Comparison of ENCODE assay signal across 8 mouse cellular contexts in genomic region chr6:85431842-85432431, GRCm38 (mm10). TPM values are rescaled to one million over a fixed set of nuclear protein-coding genes. Genes with fewer than 3 reads are reported as not detected.
DNase-seq lines count a peak whose midpoint lies in the region; ATAC-seq and TF ChIP-seq lines count a peak whose summit lies in the region.

Gene Smyd5, plus strand, starts transcription at chr6:85431989.

- peak within 1 kb of the TSS; percentile 42 for H3K27ac ChIP-seq in MEL (ENCODE audit: control insufficient read depth, low read depth, low read length)
- H3K27ac ChIP-seq in cerebellum, adult 2 months (ENCODE audit: insufficient read depth, low read length): no peak within 1 kb of the TSS
- H3K27ac ChIP-seq in forebrain, postnatal 0 days (ENCODE audit: low read depth, low read length): 0 out of 2 replicates have a peak within 1 kb of the TSS, but pooled peaks have one; percentile 35
- peak within 1 kb of the TSS; percentile 73 for H3K27ac ChIP-seq in layer of hippocampus, adult 2 months
- H3K27ac ChIP-seq in neural tube, embryonic 15.5 days (replicated peaks): no peak within 1 kb of the TSS

- TF ChIP-seq RAD21 in MEL (IDR thresholded peaks at IDR 0.05; ENCODE audit: low read depth, low read length): no peak

- H3K27me3 ChIP-seq in MEL (ENCODE audit: control insufficient read depth in 1 of 2, insufficient read depth in 2 of 2, low read length in 2 of 2): peaks cover 4 to 12% of the 10 kb centered on the region in 2 experiments
- H3K27me3 ChIP-seq in cerebellum, adult 2 months (ENCODE audit: control insufficient read depth, insufficient read depth, low read length): no peaks in the 10 kb centered on the region
- H3K27me3 ChIP-seq in forebrain, postnatal 0 days (ENCODE audit: insufficient read depth, low read length): no peaks in the 10 kb centered on the region
- H3K27me3 ChIP-seq in neural tube, embryonic 15.5 days (replicated peaks): no peaks in the 10 kb centered on the region

- H3K4me3 ChIP-seq in MEL (ENCODE audit: control insufficient read depth in 1 of 2, insufficient read depth in 1 of 2, low read depth in 2 of 2, low read length in 2 of 2): peak within 1 kb of the TSS; percentile 89 to 94
- peak within 1 kb of the TSS; percentile 77 for H3K4me3 ChIP-seq in cerebellum, adult 2 months (replicated peaks; ENCODE audit: insufficient read depth, low read depth, low read length)
- H3K4me3 ChIP-seq in forebrain, postnatal 0 days (ENCODE audit: low read depth, low read length): peak within 1 kb of the TSS; percentile 76
- peak within 1 kb of the TSS; percentile 91 for H3K4me3 ChIP-seq in layer of hippocampus, adult 2 months
- peak within 1 kb of the TSS; percentile 84 for H3K4me3 ChIP-seq in lung, adult 2 months (replicated peaks; ENCODE audit: extremely low read depth, low read depth, low read length)
- H3K4me3 ChIP-seq in neural tube, embryonic 15.5 days (replicated peaks): peak within 1 kb of the TSS; percentile 94

- no peaks in the 10 kb centered on the region for H3K9me3 ChIP-seq in MEL (replicated peaks; ENCODE audit: insufficient read depth, low read length)
- H3K9me3 ChIP-seq in forebrain, postnatal 0 days (ENCODE audit: low read length): no peaks in the 10 kb centered on the region
- no peaks in the 10 kb centered on the region for H3K9me3 ChIP-seq in neural tube, embryonic 15.5 days (replicated peaks)

- peak; percentile 91 for DNase-seq in MEL (ENCODE audit: low read depth, low spot score)
- DNase-seq in cerebellum, adult 2 months: peak; percentile 72 to 76
- peak; percentile 80 for DNase-seq in forebrain, postnatal 0 days
- peak; percentile 83 to 85 for DNase-seq in heart, postnatal 36 days
- DNase-seq in layer of hippocampus, adult 2 months (ENCODE audit: low spot score in 2 of 2): peak; percentile 69 to 82
- DNase-seq in lung, adult 2 months: peak; percentile 89
- peak; percentile 70 to 75 for DNase-seq in thymus, adult 18-20 months

- TF ChIP-seq CTCF in MEL (IDR thresholded peaks at IDR 0.05 in 2 of 3, conservative IDR thresholded peaks at IDR 0.05 in 1 of 3; ENCODE audit: control insufficient read depth in 1 of 3, insufficient read depth in 1 of 3, low read depth in 2 of 3, low read length in 3 of 3, poor library complexity in 1 of 3, severe bottlenecking in 1 of 3): no peak
- TF ChIP-seq CTCF in cerebellum, adult 2 months (IDR thresholded peaks at IDR 0.05; ENCODE audit: borderline replicate concordance, insufficient read depth, low read depth, low read length): no peak
- no peak for TF ChIP-seq CTCF in forebrain, postnatal 0 days (IDR thresholded peaks at IDR 0.05; ENCODE audit: low read depth)
- no peak for TF ChIP-seq CTCF in layer of hippocampus, adult 2 months (conservative IDR thresholded peaks at IDR 0.05)
- no peak for TF ChIP-seq CTCF in lung, adult 2 months (IDR thresholded peaks at IDR 0.05; ENCODE audit: insufficient read depth, low read length)

- ATAC-seq in forebrain, postnatal 0 days: peak; percentile 90
- peak; percentile 90 for ATAC-seq in neural tube, embryonic 15.5 days (ENCODE audit: low FRiP score)

- intact Hi-C loops in heart, postnatal 36 days (cut with DNase I): no loop called here

- H3K4me2 ChIP-seq in forebrain, postnatal 0 days (ENCODE audit: low read depth): peak within 1 kb of the TSS; percentile 87
- H3K4me2 ChIP-seq in neural tube, embryonic 15.5 days: peak within 1 kb of the TSS; percentile 89

- H3K9ac ChIP-seq in MEL (ENCODE audit: control insufficient read depth, low read depth, low read length, poor library complexity, severe bottlenecking): peak within 1 kb of the TSS; percentile 94
- peak within 1 kb of the TSS; percentile 70 for H3K9ac ChIP-seq in forebrain, postnatal 0 days
- H3K9ac ChIP-seq in neural tube, embryonic 15.5 days (replicated peaks): peak within 1 kb of the TSS; percentile 80

- peaks cover 0 to 21% of the 10 kb centered on the region in 2 experiments; a peak in 2 of 4 replicates for H3K36me3 ChIP-seq in MEL (ENCODE audit: control insufficient read depth in 1 of 2, insufficient read depth in 2 of 2, low read length in 2 of 2)
- no peaks in the 10 kb centered on the region for H3K36me3 ChIP-seq in forebrain, postnatal 0 days (ENCODE audit: insufficient read depth)
- no peaks in the 10 kb centered on the region for H3K36me3 ChIP-seq in neural tube, embryonic 15.5 days

- peaks cover 4 to 17% of the 10 kb centered on the region in 2 experiments for H3K4me1 ChIP-seq in MEL (ENCODE audit: control insufficient read depth in 1 of 2, insufficient read depth in 2 of 2, low read length in 2 of 2)
- no peaks in the 10 kb centered on the region for H3K4me1 ChIP-seq in cerebellum, adult 2 months (ENCODE audit: control insufficient read depth, insufficient read depth, low read length)
- no peaks in the 10 kb centered on the region; the same call in none of the 2 replicates for H3K4me1 ChIP-seq in forebrain, postnatal 0 days (ENCODE audit: insufficient read depth)
- peaks cover 6% of the 10 kb centered on the region; the same call in 1 of the 2 replicates for H3K4me1 ChIP-seq in lung, adult 2 months (ENCODE audit: control insufficient read depth, insufficient read depth, low read length)
- H3K4me1 ChIP-seq in neural tube, embryonic 15.5 days: peaks cover 18% of the 10 kb centered on the region

- peaks cover 40% of the 10 kb centered on the region for H3K79me2 ChIP-seq in MEL (ENCODE audit: control insufficient read depth, insufficient read depth, low read length, poor library complexity)

- under 1% methylated on average over 39 of the region's 39 CpGs for WGBS in cerebellum, adult 2 months
- WGBS in forebrain, postnatal 0 days: under 1% methylated on average over 39 of the region's 39 CpGs
- WGBS in lung, adult 2 months: under 1% methylated on average over 39 of the region's 39 CpGs
- WGBS in neural tube, embryonic 15.5 days: 0% methylated on average over 39 of the region's 39 CpGs

- TF ChIP-seq EP300 in MEL (IDR thresholded peaks at IDR 0.05; ENCODE audit: low read depth in 1 of 2, low read length in 2 of 2): no peak; a peak in 1 of 4 replicates

- TF ChIP-seq POLR2A in MEL (IDR thresholded peaks at IDR 0.05; ENCODE audit: control insufficient read depth in 1 of 2, insufficient read depth in 1 of 2, low read depth in 1 of 2, low read length in 2 of 2, poor library complexity in 1 of 2): peak; percentile 67 to 76; a peak in 2 of 4 replicates
- no peak for TF ChIP-seq POLR2A in cerebellum, adult 2 months (IDR thresholded peaks at IDR 0.05; ENCODE audit: borderline replicate concordance, insufficient read depth, low read length)
- TF ChIP-seq POLR2A in lung, adult 2 months (IDR thresholded peaks at IDR 0.05; ENCODE audit: borderline replicate concordance, extremely low read depth, low read depth, low read length): no peak

TF ChIP-seq in MEL, 35 proteins besides CTCF, POLR2A, EP300 and RAD21:
- TF ChIP-seq TCF12 (IDR thresholded peaks at IDR 0.05; ENCODE audit: low read depth, low read length) (peak; percentile 20; the same call in 1 of the 2 replicates), ZNF384 (IDR thresholded peaks at IDR 0.05; ENCODE audit: low read depth, low read length) (no peak), RCOR1 (IDR thresholded peaks at IDR 0.05; ENCODE audit: low read depth, low read length) (no peak), ELF1 (IDR thresholded peaks at IDR 0.05; ENCODE audit: low read depth, low read length) (peak; percentile 7; the same call in 1 of the 2 replicates), USF2 (IDR thresholded peaks at IDR 0.05; ENCODE audit: borderline replicate concordance in 1 of 2, insufficient read depth in 1 of 2, low read depth in 1 of 2, low read length in 2 of 2) (no peak), CHD2 (IDR thresholded peaks at IDR 0.05; ENCODE audit: low read length) (peak; percentile 35), MAX (IDR thresholded peaks at IDR 0.05; ENCODE audit: low read length) (peak; percentile 93), E2F4 (IDR thresholded peaks at IDR 0.05; ENCODE audit: borderline replicate concordance, low read depth, low read length) (no peak), MYC (IDR thresholded peaks at IDR 0.05; ENCODE audit: low read depth, low read length) (peak; percentile 97), SIN3A (IDR thresholded peaks at IDR 0.05; ENCODE audit: low read length) (peak; percentile 99), MAZ (IDR thresholded peaks at IDR 0.05; ENCODE audit: low read depth, low read length) (peak; percentile 88), HCFC1 (IDR thresholded peaks at IDR 0.05; ENCODE audit: low read depth, low read length) (peak; percentile 85), TBP (IDR thresholded peaks at IDR 0.05; ENCODE audit: low read depth, low read length) (0 out of 2 replicates have a peak, but pooled peaks have one; percentile 40), NELFE (IDR thresholded peaks at IDR 0.05; ENCODE audit: low read depth, low read length) (peak; percentile 73), POLR2AphosphoS2 (IDR thresholded peaks at IDR 0.05; ENCODE audit: low read length) (peak; percentile 48; the same call in 1 of the 2 replicates), MXI1 (IDR thresholded peaks at IDR 0.05; ENCODE audit: low read depth, low read length) (peak; percentile 100), SMC3 (IDR thresholded peaks at IDR 0.05; ENCODE audit: low read depth, low read length) (0 out of 2 replicates have a peak, but pooled peaks have one; percentile 2), USF1 (IDR thresholded peaks at IDR 0.05; ENCODE audit: low read depth, low read length) (0 out of 2 replicates have a peak, but pooled peaks have one; percentile 5)

RNA-seq across cellular contexts. Expression of gene Smyd5, which starts in this region (rescaled TPM):
- total RNA-seq in MEL (2012; rRNA removed): 82.5 and 102 TPM in 2 replicates
- polyA plus RNA-seq in MEL (2012; ENCODE audit: insufficient read depth in 1 of 2, insufficient read length in 2 of 2, low read depth in 1 of 2, low replicate concordance in 2 of 2, missing spikeins in 1 of 2): 100 to 1,000 TPM in 1 of 2 experiments, not detected in 1; 113 TPM
- polyA plus RNA-seq in cerebellum, adult 2 months (2012; rRNA removed): 35.3 and 38.8 TPM in 2 replicates
- total RNA-seq in forebrain, postnatal 0 days (2014; rRNA removed): 63.2 and 65.8 TPM in 2 replicates
- 49.3 and 61.7 TPM in 2 replicates for polyA plus RNA-seq in forebrain, postnatal 0 days (2015; fragmentation: Nextera tagmentation; extraction: Ambion mirVana)
- 1 to 10 TPM; 7.8 to 9.2 TPM for total RNA-seq in heart, postnatal 36 days (2021)
- total RNA-seq in layer of hippocampus, adult 2 months (2021): 10 to 100 TPM; 45.4 to 46.0 TPM
- polyA plus RNA-seq in lung, adult 2 months (2012; rRNA removed): 15.0 and 21.1 TPM in 2 replicates
- polyA plus RNA-seq in neural tube, embryonic 15.5 days (2015; fragmentation: Nextera tagmentation; extraction: Ambion mirVana): 75.6 and 79.1 TPM in 2 replicates

Comparison
In these comparisons a context has a peak if more than half of its experiments do, and no peak if none do; other contexts are left out.
1. H3K27ac ChIP-seq: peak in MEL (single experiment), forebrain, postnatal 0 days (single experiment) and layer of hippocampus, adult 2 months (single experiment); none in cerebellum, adult 2 months (single experiment) and neural tube, embryonic 15.5 days (single experiment).
2. POLR2A ChIP-seq: peak in MEL (2 of 2); none in cerebellum, adult 2 months (single experiment) and lung, adult 2 months (single experiment).
3. Peak in every context shown above with its lines, with median percentiles within 50 percentile points of each other: DNase-seq, H3K4me3 ChIP-seq and H3K9ac ChIP-seq.